Mouse (Mus musculus) c-Kit-positive CD71-negative TER-119-negative erythroid progenitor cells, embryonic 14.5 days (primary cell): ENCODE data around the gene Large1.
"Not testable (repeated sequence)": the region's sequence is repeated elsewhere in the genome, so short reads cannot be mapped to it uniquely, and the experiment has no call there.

ENCODE experiments used
- DNase-seq: peaks from one replicate; pipeline ENCODE4 v3.0.0-alpha.2; 2013; ENCODE audit warnings: low read depth

The Large1 gene

DNA sequence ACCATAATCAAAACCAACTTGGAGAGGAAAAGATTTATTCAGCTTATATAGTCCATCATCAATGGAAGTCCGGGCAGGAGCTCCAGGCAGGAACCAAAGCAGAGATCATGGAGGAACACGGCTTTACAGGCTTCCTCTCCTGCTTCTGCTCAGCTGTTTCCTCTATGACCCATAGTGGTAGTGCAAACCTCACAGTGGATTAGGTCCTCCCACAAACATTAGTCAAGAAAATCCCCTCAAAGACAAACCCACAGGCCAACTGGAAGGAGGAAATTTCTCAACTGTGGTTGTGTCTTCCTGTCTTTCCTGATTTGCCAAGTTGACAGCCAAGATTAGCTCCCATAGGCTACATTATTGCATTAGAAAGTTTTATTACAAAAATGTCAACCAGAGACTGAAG is 59.7 kb downstream of the Large1 start:
- no peak for DNase-seq

GRCm38 (mm10) chr8:73291630-73292029 is 61.7 kb downstream of the Large1 start:
- DNase-seq: no peak

- DNase-seq: no peak
Observed at GRCm38 (mm10) chr8:73290636-73291035, 62.7 kb downstream of the Large1 start.

DNA sequence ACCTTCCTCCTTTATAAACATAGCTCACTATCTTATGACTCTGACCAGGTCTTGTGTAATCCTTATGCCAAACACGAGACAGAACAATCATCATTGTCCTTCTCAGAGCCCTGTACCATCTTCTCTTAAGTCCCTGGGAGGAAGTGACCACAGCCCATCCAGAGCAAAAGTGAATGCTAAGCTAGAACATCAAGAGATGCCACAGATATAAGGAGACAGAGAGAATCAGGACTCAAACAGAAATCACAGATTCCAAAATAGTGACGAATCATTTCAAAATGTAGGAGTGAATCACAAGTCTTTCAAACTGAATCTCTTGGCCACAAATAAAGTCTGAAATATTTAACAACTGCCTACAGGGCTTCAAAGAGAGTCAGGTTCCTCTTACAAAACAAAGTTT is 63.5 kb downstream of the Large1 start:
- no peak for DNase-seq

- DNase-seq: no peak
Observed at GRCm38 (mm10) chr8:73281996-73282395, 71.3 kb downstream of the Large1 start.

- DNase-seq: no peak
Observed at GRCm38 (mm10) chr8:73276015-73276414, 77.3 kb downstream of the Large1 start.

GRCm38 (mm10) chr8:73275445-73275844 is 77.9 kb downstream of the Large1 start:
- DNase-seq: not testable (repeated sequence)

DNA sequence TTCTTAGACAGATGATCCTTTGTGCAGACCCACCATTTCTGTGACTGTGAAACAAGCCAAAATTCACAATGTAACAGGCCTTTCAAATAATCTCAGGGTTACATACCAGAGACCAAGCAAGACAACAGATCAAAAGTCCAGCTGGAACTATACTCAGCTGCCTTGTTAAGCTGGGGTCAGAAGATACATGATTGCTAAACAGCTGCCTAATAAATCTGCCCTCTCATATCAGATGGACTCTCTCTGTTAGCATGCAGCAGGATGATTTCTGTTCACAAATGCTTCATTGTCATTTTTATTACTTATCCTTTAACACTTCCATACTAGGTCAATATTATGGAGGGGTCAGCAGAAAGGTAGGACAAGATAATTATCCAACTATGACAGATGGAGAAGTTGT is 80.2 kb downstream of the Large1 start:
- DNase-seq: no peak

- no peak for DNase-seq
Observed at GRCm38 (mm10) chr8:73270991-73271390, 82.3 kb downstream of the Large1 start.

GRCm38 (mm10) chr8:73257981-73258380 is 95.4 kb downstream of the Large1 start:
- DNase-seq: no peak

- no peak for DNase-seq
Observed at GRCm38 (mm10) chr8:73244186-73244585, 109.2 kb downstream of the Large1 start.

DNA sequence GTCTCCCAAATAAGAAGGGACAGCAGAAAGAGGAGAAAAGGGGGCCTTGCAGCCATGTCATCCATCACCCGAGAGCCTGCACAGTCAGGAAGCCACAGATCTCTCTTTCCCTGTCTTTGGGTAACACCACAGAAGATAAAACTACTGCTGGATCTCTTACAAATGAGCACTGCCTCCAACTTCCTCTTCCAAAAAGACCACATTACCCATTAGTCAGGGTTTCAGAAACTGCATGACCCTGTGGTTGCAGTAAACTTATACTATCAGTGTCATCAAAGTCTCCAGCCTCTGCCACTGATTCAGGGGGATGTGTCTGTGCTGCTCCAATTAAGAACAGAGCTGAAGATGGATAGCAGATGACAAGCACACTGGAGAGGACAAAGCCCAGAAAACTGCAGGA is 111.3 kb downstream of the Large1 start:
- peak; percentile 9 for DNase-seq

- DNase-seq: no peak
Observed at GRCm38 (mm10) chr8:73234209-73234608, 119.1 kb downstream of the Large1 start.

GRCm38 (mm10) chr8:73233358-73234041 is 119.8 kb downstream of the Large1 start:
- no peak for DNase-seq

DNA sequence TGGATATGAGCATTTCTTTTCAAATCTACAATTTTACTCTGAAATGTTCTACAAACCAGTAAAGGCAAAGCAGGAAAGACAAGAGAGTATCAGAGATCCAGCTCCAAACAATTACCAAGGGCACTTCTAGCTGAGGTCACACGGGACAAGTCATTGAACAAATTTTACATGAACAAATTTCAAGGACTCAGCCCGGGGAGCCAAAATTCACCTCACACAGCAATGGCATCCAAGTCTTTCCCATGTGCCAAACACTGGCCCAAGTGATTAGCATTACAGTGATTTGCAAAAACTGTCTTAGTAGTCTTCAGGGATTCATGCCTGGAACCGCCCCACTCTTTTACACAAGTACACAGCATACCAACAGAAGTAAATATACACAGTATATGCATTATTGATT is 126.5 kb downstream of the Large1 start:
- DNase-seq: no peak

- DNase-seq: no peak
Observed at GRCm38 (mm10) chr8:73225654-73226053, 127.7 kb downstream of the Large1 start.

DNA sequence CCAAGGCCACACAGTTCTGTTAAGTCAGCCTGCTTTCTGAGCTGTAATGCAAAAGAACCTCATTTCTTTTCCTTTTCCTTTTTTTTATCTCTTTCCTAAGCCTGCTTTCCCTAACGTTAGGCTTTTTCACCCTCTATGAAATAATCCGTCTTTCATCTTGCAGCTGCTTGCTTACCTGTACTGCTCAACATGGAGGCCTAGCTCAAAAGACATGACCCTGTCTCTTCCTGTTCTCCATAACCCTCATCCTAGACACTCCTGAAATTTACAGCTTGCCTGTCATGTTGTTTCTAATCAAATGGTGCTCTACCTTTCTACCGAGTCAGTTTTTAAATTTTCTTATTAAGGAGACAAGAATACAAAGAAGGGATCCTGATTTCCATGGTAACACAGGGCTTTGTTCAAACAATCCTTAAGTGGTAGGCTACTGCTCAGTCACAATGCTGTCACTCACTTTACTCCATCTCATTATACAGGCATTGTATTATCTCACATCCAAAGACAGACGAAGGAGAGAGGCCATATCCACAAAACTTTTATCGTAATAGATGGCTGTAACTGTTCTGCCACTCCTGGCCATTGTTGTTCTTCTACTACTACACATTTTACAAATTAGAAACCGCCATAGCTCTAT is 134.0 kb downstream of the Large1 start:
- DNase-seq: no peak

DNA sequence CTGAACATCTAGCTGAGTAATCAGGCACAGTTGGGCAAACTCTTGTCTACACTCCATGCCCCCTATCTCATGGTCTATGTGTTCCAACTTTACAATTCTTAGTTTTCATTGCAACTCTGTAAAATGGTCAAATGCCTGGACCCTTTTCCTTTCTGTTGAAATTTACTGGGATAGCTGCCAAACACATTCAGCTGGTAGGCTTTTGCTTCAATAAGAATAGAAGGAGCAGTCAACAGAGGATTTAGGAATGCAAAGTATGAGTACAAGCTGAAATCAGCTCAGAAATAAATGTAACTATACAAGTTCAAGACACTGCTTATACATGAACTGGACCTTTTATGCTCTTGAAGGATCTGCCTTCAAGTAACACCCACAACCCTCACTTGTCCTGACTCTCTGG is 146.5 kb downstream of the Large1 start:
- no peak for DNase-seq

DNA sequence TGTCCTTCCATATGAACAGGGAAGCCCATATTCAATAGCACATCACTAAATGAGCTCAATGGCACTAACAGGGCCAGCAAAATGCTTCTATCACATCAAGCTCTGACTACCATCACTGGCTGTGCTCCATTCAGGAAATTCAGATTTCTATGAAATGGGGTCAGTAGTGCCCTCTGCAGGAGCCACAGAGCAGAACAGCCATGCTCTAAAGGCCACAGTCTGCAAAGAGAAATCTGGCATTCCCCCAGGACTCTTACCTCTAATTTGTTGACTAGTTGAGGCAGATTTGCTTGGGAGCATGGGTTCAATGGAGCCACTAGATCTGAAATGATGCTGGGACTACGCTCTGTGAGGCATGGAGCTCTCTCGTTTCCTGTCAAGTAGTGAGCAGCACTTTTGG is 151.5 kb downstream of the Large1 start:
- no peak for DNase-seq

DNA sequence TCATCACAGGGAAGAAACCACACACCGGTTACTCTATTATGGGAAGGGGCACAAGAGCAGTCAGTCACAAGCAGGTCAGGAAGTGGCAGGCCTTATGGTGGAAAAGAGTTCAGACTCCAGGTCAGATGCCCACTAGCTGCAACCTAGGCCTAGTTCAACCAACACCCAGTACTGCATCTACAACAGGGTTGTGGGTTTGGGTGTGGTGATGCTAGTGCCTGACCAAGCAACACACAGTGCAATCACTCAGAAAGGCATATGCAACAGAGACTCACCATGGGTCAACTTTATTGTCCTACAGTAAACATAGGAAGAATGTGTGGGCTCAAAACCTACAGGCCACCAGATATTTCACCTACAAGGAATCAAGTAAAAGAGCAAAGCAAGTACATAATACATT is 155.6 kb downstream of the Large1 start:
- no peak for DNase-seq

DNA sequence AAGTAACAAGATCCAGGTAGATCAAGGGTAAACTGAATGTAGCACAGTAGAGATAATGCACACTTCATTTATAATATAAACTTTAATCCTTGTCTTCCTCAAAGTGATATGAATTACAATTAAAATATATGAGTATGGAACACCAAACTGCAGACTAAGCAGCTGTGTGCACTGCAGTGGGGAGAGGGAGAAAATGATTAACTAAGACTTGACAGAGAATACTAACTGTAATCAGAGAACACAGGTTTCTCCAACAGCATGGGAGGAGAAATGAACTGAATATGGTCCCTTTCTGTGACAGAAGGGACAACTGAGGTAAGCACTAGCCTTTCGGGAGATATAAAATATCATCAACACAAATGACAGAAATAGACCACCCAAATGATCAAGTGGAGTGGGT is 164.7 kb downstream of the Large1 start:
- no peak for DNase-seq

DNA sequence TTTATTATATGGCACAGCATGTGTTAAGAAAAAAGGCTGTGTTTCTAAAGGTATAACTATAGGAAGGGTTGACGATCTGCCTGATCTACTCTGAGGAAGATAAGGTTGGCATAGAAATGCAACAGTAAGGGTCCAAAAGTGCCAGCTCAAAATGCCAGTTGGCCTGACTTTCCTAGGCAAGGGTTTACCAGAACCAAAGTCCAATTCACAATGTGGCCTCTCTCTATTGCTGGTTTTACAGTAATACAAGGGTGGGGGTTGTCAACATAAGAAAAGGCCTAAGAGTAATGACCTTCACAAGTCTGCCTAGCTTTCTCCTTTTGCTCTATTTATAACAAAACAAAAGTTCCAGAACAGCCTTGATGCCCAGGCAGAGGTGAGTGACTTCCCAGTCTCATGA is 166.0 kb downstream of the Large1 start:
- DNase-seq: no peak

- DNase-seq: no peak
Observed at GRCm38 (mm10) chr8:73178434-73178833, 174.9 kb downstream of the Large1 start.

DNA sequence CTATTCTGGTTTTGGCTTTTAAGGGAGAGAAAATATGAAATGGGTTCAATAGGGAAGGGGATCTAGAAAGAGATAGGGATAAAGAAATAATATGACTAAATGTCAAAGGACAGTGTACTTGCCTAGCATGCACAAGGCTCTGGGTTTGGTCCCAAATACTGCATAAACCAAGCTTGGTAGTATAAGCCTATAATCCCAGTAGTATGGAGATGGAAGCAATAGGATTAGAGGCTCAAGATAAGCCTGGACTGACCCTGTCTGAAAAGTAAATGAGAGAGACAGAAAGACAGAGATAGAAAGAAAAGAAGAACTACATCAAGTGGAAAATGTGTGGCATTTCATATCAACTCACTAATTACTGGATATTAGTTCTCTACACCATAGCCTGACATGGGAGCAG is 180.7 kb downstream of the Large1 start:
- DNase-seq: no peak
